Mouse (Mus musculus) limb, embryonic 12.5 days (tissue): ENCODE measurements around the gene Rbms3. TPM values are rescaled to one million over a fixed set of nuclear protein-coding genes. Genes with fewer than 3 reads are reported as not detected.
A peak's percentile ranks its signal among the peaks of the same experiment; 100 is the strongest.

Source experiments
- ATAC-seq: fragments of 200-750 bp; cut with Nextera tagmentation; 2 replicates; pipeline ENCODE4 v1.8.0; 2017; ENCODE audit warnings: low read depth, moderate TSS enrichment; ENCODE audit not compliant: insufficient number of reproducible peaks, insufficient read depth, low FRiP score, low TSS enrichment
- H3K27ac ChIP-seq: fragments of 300-500 bp; sonication (generic); 2 replicates; pipeline ENCODE4 v1.5.1; 2016; ENCODE audit warnings: mild to moderate bottlenecking, moderate library complexity
- H3K27me3 ChIP-seq: fragments of 300-500 bp; sonication (generic); 2 replicates; pipeline ENCODE4 v1.6.1; 2016; ENCODE audit warnings: mild to moderate bottlenecking, moderate library complexity
- H3K36me3 ChIP-seq: fragments of 300-500 bp; sonication (generic); 2 replicates; pipeline ENCODE4 v1.6.1; 2016; ENCODE audit warnings: mild to moderate bottlenecking, moderate library complexity
- H3K4me1 ChIP-seq: fragments of 300-500 bp; sonication (generic); replicated peaks from 2 replicates; pipeline ENCODE4 v1.6.1; 2016
- H3K4me2 ChIP-seq: fragments of 300-500 bp; sonication (generic); 2 replicates; pipeline ENCODE4 v1.6.1; 2016; ENCODE audit warnings: mild to moderate bottlenecking, moderate library complexity
- H3K4me3 ChIP-seq: fragments of 300-500 bp; sonication (generic); replicated peaks from 2 replicates; pipeline ENCODE4 v1.5.1; 2016; ENCODE audit warnings: mild to moderate bottlenecking
- H3K9ac ChIP-seq: fragments of 300-500 bp; sonication (generic); replicated peaks from 2 replicates; pipeline ENCODE4 v1.6.1; 2016; ENCODE audit warnings: mild to moderate bottlenecking, moderate library complexity
- H3K9me3 ChIP-seq: fragments of 300-500 bp; sonication (generic); 2 replicates; pipeline ENCODE4 v1.6.1; 2016; ENCODE audit warnings: mild to moderate bottlenecking, moderate library complexity
- WGBS: fragments of 180-500 bp; shearing (Covaris S2); methylation state at CpG from one replicate; pipeline ENCODE4 v1.1.7; 2016; 5-methylcytosine and 5-hydroxymethylcytosine counted together
- polyA plus RNA-seq: library from polyadenylated mRNA; unstranded; fragments of >200 nt; fragmentation: Nextera tagmentation; extraction: Ambion mirVana; gene quantifications from 2 replicates; pipeline ENCODE4 v1.2.1, GENCODE M21; 2016

The Rbms3 gene
- polyA plus RNA-seq, 1 experiment from 2014 or later, result 74.3 TPM

DNA sequence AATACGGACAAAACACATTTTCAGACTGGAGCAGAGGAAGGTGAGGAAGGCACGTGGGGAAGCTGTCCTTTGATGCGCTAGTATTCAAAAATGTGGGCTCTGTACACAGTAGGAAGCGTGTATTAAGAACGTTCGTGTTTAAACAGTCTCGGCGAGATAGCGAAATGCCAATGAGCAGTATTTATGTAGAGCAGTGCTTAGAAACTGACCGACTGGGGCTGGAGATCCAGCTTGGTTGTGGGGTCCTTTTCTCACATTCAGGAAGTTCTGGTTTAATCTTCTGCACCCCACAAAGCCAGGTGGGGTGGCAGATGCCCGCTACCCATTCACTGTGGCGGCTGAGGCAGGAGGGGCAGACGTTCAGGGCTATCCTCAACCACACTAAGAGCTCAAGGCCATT, 153.0 kb downstream of the Rbms3 start:
- WGBS, result 93% methylated on average over 13 of the region's 13 CpGs
- H3K9ac ChIP-seq, result no peak overlapping the region
- no peak overlapping the region for H3K4me3 ChIP-seq
- H3K27me3 ChIP-seq, result no peaks in the 10 kb centered on the region
- no peak overlapping the region for H3K27ac ChIP-seq
- no peak for ATAC-seq
- no peak overlapping the region for H3K4me2 ChIP-seq
- no peaks in the 10 kb centered on the region for H3K4me1 ChIP-seq
- H3K9me3 ChIP-seq, result no peaks in the 10 kb centered on the region
- no peaks in the 10 kb centered on the region for H3K36me3 ChIP-seq

DNA sequence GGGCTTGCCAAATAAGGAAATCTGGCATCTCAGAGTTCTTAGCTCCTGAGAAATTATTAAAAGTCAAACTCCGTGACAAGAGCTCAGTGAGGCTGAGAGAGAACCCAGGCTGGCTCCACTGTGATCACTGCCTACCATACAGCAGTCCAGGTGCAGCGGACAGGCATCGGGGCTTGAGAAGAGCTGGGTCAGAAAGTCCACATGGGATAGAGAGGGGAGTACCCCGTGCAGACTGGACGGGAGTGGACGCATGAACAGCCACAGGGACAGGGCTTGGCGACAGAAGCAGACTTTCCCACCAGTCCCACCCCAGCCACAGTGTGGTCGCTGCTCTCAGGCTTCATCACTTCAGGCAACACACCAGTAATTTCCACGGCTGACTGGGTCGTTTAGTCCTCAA, 176.9 kb downstream of the Rbms3 start:
- no peak for ATAC-seq
- Histone ChIP-seq H3K27ac (no peak overlapping the region), H3K9ac (no peak overlapping the region), H3K4me2 (no peak overlapping the region), H3K36me3 (no peaks in the 10 kb centered on the region), H3K4me3 (no peak overlapping the region), H3K4me1 (no peaks in the 10 kb centered on the region; the same call in 1 of the 2 replicates), H3K27me3 (no peaks in the 10 kb centered on the region), H3K9me3 (no peaks in the 10 kb centered on the region)
- 60% methylated on average over 10 of the region's 10 CpGs for WGBS

DNA sequence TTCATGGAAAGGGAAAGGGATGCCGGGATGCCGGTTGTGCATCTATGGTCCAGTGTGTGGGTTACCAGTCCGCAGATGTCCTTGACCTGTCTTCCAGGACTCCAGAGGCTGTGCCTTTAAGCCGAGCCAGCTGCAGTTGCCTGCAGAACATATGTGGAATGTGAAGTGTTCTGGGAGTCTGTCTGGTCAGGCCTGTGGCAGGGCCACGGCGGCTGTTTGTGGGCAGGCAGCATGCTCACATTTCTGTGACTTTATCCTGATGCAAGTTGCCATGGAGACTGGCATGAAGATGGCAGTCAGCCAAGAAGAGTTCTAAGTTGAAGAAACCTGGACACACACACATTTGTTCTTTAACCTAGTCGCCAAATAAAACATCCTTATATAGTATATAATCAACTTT, 187.1 kb downstream of the Rbms3 start:
- no peaks in the 10 kb centered on the region for H3K27me3 ChIP-seq
- no peak overlapping the region for H3K4me2 ChIP-seq
- no peaks in the 10 kb centered on the region for H3K9me3 ChIP-seq
- no peak overlapping the region for H3K9ac ChIP-seq
- 49% methylated on average over 7 of the region's 7 CpGs for WGBS
- peaks cover 4% of the 10 kb centered on the region; the same call in 1 of the 2 replicates for H3K4me1 ChIP-seq
- H3K27ac ChIP-seq, result 0 out of 2 replicates have a peak overlapping the region, but pooled peaks have one; percentile 35
- peak; percentile 78; the same call in 1 of the 2 replicates for ATAC-seq
- no peak overlapping the region for H3K4me3 ChIP-seq
- no peaks in the 10 kb centered on the region for H3K36me3 ChIP-seq

DNA sequence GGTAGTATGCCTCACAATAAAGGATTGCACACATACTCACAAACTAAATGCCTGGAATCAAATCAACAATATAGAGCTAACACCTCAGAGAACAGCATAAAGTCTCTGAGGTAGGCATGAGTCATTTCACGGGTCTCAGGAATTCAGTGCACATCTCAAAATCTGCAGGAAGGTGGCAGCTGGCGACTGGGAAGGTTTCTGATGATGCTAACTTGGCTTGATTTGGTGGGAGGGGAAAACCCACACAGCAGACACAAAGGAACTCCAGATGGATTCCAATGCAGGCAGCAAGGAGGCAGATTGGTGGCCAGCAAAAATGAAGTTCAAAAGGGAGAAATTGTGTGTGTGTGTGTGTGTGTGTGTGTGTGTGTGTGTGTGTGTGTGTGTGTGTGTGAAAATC, 193.9 kb downstream of the Rbms3 start:
- Histone ChIP-seq H3K9ac (no peak overlapping the region), H3K4me1 (no peaks in the 10 kb centered on the region), H3K27ac (no peak overlapping the region), H3K9me3 (0 out of 2 replicates have a peak, but pooled peaks cover 5% of the 10 kb centered on the region), H3K4me3 (no peak overlapping the region), H3K4me2 (no peak overlapping the region), H3K36me3 (no peaks in the 10 kb centered on the region), H3K27me3 (no peaks in the 10 kb centered on the region)
- 58% methylated on average over 2 of the region's 2 CpGs for WGBS
- no peak for ATAC-seq

DNA sequence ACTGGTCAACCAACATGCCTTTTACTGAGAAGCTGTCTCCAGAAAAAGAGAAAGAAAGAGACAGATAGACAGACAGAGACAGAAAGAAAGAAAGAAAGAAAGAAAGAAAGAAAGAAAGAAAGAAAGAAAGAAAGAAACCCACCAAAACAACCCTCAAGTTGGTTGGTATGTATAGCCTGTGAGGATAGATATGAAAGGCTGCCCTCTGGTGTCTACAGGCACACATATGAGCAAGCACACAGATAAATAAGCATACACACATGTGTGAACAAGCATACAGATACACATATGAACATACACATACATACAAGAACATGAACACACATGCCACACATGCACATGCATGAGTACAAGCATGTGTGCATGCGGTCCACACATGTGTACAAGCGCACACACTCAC, 199.0 kb downstream of the Rbms3 start:
- WGBS, result 100% methylated on average over 2 of the region's 2 CpGs
- ATAC-seq, result no peak
- H3K36me3 ChIP-seq, result no peaks in the 10 kb centered on the region
- no peak overlapping the region for H3K9ac ChIP-seq
- H3K4me1 ChIP-seq, result no peaks in the 10 kb centered on the region
- no peak overlapping the region for H3K27ac ChIP-seq
- 0 out of 2 replicates have a peak, but pooled peaks cover 5% of the 10 kb centered on the region for H3K9me3 ChIP-seq
- no peak overlapping the region for H3K4me2 ChIP-seq
- H3K27me3 ChIP-seq, result no peaks in the 10 kb centered on the region
- no peak overlapping the region for H3K4me3 ChIP-seq

DNA sequence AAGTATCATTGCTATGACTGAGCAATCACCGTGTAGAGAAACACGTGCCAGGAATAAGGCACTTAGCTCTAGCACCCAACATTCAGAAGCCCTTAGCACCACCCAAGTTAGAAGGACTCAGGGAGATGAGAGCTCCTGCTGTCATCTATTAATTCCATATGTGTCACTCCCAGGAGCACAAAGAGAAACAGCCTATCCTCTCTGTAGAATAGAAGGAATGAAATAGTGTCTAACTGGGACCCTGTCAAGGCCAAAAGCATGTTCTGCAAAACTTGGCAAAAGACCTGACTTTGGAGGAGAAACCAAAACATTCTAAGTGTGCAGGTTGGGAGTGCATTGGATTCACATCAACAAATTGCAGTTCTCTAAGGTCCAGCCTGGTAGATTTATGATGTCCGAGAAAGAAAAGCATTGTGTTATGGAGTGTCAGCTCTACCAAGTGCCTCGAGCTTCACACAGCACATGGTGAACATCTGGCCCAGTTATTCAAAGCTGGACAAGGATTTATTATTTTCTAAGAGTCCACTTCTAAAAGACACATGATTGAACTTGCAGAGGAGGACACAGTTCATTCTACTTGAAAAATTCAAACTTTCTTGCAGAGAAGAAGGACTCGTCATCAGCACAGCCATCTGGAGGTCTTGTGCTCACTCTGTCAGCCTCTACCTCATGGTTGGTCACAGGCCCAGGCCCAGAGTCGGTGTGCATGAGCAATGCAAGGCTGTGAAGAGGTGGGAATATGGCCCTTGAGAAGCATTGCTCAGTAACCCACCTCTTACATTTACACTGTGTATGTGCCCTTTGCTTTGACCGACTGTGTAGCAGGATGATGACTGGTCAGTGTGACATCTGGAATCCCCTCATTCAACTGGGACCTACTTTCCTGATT, 200.3 kb downstream of the Rbms3 start:
- Histone ChIP-seq H3K36me3 (no peaks in the 10 kb centered on the region), H3K9me3 (no peaks in the 10 kb centered on the region), H3K27ac (no peak overlapping the region), H3K9ac (no peak overlapping the region), H3K4me2 (no peak overlapping the region), H3K4me3 (no peak overlapping the region), H3K27me3 (no peaks in the 10 kb centered on the region), H3K4me1 (no peaks in the 10 kb centered on the region)
- ATAC-seq, result no peak
- WGBS, result 70% methylated on average over 7 of the region's 7 CpGs

DNA sequence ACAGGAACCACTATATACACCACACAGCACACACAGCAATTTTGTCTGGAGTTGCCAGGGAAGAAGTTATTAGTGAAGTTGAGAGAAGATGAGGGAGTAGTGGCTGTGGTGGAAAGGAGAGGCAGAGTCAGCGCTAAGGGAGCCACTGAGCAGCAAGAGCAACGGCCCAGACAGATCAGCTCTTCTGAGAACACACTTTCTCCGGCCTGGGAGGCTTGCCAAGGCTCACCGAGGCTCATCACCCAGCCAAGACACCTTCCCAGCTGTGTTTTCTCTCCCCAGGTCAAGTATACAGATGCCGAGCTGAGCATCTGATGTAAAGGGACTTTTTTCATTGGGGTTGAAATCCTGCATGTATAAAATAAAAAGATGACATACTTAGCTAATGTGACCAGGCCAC, 206.5 kb downstream of the Rbms3 start:
- Histone ChIP-seq H3K27ac (no peak overlapping the region), H3K9me3 (no peaks in the 10 kb centered on the region), H3K36me3 (no peaks in the 10 kb centered on the region), H3K4me1 (no peaks in the 10 kb centered on the region), H3K4me3 (no peak overlapping the region), H3K4me2 (no peak overlapping the region), H3K27me3 (no peaks in the 10 kb centered on the region), H3K9ac (no peak overlapping the region)
- WGBS, result 83% methylated on average over 5 of the region's 5 CpGs
- no peak for ATAC-seq

DNA sequence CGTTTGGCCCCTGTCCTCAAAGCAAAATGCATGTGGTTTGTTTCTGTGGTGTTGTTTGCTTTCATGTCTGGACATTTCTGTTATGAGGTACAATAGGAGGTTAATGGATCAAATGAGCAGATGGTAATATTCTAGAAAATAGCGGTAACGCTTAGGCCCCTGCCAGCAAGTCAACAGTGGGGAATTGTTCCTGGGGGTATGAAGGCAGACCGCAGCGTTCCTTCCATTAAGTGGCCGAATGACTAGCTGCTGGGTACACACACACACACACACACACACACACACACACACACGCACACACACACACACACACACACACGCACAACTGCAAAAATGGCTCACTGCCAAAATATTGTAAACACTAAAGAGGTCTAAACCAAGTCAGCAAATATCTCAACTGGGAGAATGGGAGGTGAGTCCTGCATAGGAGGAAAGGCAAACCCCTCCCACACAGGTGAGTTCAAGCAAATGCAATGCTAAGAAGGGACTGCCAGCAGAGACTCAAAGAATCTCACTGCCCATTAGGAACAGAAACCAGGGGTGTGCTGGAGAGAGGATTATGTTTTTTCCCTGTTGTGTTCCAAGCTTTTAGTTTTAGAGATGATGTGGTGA, 209.7 kb downstream of the Rbms3 start:
- no peaks in the 10 kb centered on the region for H3K27me3 ChIP-seq
- H3K4me2 ChIP-seq, result no peak overlapping the region
- no peaks in the 10 kb centered on the region for H3K36me3 ChIP-seq
- no peak overlapping the region for H3K4me3 ChIP-seq
- no peak overlapping the region for H3K9ac ChIP-seq
- WGBS, result 71% methylated on average over 8 of the region's 8 CpGs
- no peaks in the 10 kb centered on the region for H3K9me3 ChIP-seq
- no peak overlapping the region for H3K27ac ChIP-seq
- H3K4me1 ChIP-seq, result no peaks in the 10 kb centered on the region
- no peak for ATAC-seq

DNA sequence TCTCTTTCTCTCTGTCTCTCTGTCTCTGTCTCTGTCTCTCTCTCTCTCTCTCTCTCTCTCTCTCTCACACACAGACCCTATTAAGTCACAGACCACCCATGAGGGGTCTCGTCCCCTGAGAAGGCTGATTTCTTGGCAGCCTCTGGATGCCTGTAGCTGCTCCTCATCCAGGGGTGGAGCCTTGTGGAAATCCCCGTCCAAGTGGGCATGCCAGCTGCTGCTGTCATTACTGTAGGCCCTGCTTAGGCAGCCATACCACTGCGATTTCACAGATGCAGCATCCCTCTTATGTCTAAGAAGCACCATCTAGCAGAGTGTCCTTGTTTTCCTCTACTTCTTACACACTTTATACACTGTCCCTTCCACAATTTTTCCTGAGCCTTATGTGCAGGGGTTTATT, 216.5 kb downstream of the Rbms3 start:
- Histone ChIP-seq H3K4me3 (no peak overlapping the region), H3K27me3 (no peaks in the 10 kb centered on the region), H3K4me1 (no peaks in the 10 kb centered on the region), H3K36me3 (no peaks in the 10 kb centered on the region), H3K27ac (no peak overlapping the region), H3K9ac (no peak overlapping the region), H3K4me2 (no peak overlapping the region), H3K9me3 (no peaks in the 10 kb centered on the region)
- no peak for ATAC-seq
- WGBS, result 38% methylated on average over 3 of the region's 3 CpGs

DNA sequence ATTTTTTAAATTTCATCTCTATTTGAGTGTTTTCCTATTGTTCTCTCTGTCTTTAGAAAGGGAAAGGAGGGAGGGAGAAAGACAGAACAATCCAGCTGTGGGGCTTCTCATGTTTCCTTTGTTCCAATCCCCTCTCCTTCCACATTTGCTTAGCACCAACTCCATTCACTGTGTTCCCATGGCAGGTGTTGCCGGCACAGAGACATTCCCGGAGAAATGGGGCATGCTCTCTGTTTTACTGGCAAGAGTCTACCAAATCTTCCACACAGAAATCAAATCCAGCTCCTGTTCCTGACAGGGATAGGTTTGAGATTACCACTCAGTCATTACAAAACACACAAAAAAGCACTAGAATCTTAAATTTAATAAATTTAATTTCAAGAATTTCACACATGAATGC, 217.1 kb downstream of the Rbms3 start:
- H3K4me2 ChIP-seq, result no peak overlapping the region
- H3K4me3 ChIP-seq, result no peak overlapping the region
- no peaks in the 10 kb centered on the region for H3K27me3 ChIP-seq
- no peaks in the 10 kb centered on the region for H3K9me3 ChIP-seq
- no peak overlapping the region for H3K9ac ChIP-seq
- ATAC-seq, result no peak
- H3K36me3 ChIP-seq, result no peaks in the 10 kb centered on the region
- WGBS, result 43% methylated on average over 2 of the region's 2 CpGs
- H3K4me1 ChIP-seq, result no peaks in the 10 kb centered on the region
- no peak overlapping the region for H3K27ac ChIP-seq

DNA sequence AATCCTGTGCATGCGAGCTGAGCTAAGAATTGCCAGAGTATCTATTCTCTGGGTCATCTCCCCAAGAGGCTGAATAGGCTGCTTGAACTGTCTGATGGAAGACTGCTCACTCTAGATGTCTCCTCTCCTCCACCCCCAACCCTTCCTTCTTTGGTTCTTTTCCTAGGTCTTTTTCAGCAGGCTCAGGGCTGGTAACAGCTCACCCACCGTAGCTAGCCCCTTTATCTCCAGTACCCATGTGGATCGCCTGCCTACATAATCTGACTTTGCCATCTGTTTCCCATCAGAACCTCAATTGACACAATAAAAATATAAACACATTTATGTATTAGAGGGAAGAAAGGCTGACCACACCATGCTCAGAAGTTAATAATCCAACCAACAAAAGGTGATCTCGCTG, 225.1 kb downstream of the Rbms3 start:
- Histone ChIP-seq H3K4me3 (no peak overlapping the region), H3K27me3 (no peaks in the 10 kb centered on the region), H3K36me3 (no peaks in the 10 kb centered on the region), H3K9me3 (no peaks in the 10 kb centered on the region), H3K9ac (no peak overlapping the region), H3K27ac (no peak overlapping the region), H3K4me1 (peaks cover 7% of the 10 kb centered on the region; the same call in 1 of the 2 replicates), H3K4me2 (no peak overlapping the region)
- no peak for ATAC-seq
- 69% methylated on average over 4 of the region's 4 CpGs for WGBS
